In the genomic region with DNA sequence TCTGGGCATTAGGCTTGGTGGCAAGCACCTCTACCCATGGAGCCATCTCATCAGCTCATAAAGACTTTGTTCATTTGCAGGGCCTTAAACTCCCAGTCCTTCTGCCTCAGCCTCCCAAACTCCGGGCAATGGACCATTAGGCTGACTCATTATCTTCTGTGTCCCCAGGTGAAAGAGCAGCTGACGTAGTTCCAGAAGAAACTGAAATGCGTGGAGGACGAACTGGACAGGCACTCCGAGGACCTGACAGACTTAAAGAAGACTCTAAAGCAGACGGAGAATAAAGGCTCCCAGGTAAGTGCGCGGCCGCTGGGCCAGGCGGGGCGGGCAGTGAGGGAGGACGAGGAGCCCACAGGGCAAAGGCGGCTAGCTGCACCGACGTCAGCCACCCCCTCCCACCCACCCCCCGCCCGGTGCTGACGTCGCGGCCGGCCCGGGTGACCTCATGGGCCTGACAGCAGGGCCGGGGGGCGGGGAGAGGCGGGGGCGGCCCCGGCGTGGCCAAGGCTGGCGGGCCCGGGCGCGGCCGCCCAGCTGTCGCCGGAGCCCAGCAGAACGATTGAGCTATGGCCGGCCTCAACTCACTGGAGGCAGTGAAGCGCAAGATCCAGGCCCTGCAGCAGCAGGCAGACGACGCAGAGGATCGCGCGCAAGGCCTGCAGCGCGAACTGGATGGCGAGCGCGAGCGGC, we compare ENCODE assay signal across 8 mouse cellular contexts. TPM values are rescaled to one million over a fixed set of nuclear protein-coding genes. Genes with fewer than 3 reads are reported as not detected.
A peak's percentile ranks its signal among the peaks of the same experiment; 100 is the strongest.
DNase-seq lines count a peak whose midpoint lies in the region; ATAC-seq lines count a peak whose summit lies in the region.

A gene (plus strand): TSS at position 220 of the 690 bp plus-strand sequence.

- no peak for ATAC-seq in erythroblast, adult 5-6 weeks (replicated peaks; ENCODE audit: low FRiP score, poor library complexity, severe bottlenecking)
- peak; percentile 68 for ATAC-seq in heart, embryonic 13.5 days (ENCODE audit: extremely low read depth, insufficient number of reproducible peaks, low FRiP score, low TSS enrichment)
- ATAC-seq in kidney, embryonic 16.5 days (ENCODE audit: low FRiP score, low TSS enrichment) = peak; percentile 88
- ATAC-seq in liver, embryonic 12.5 days = peak; percentile 56
- peak; percentile 22 for ATAC-seq in monocyte, adult 5-6 weeks (replicated peaks; ENCODE audit: insufficient number of reproducible peaks, low FRiP score, low TSS enrichment, poor library complexity, severe bottlenecking)

- peaks cover 20% of the 10 kb centered on the region for H3K36me3 ChIP-seq in heart, embryonic 13.5 days
- H3K36me3 ChIP-seq in kidney, embryonic 16.5 days (ENCODE audit: insufficient read depth, low read length) = peaks cover 19% of the 10 kb centered on the region
- peaks cover 19% of the 10 kb centered on the region for H3K36me3 ChIP-seq in liver, embryonic 12.5 days
- peaks cover 8% of the 10 kb centered on the region for H3K36me3 ChIP-seq in splenic B cell, adult 2 months (ENCODE audit: control insufficient read depth, insufficient read depth, low read length, poor library complexity, severe bottlenecking)

- no peaks in the 10 kb centered on the region for H3K27me3 ChIP-seq in heart, embryonic 13.5 days (replicated peaks)
- H3K27me3 ChIP-seq in kidney, embryonic 16.5 days (ENCODE audit: insufficient read depth, low read length) = no peaks in the 10 kb centered on the region
- peaks cover 42% of the 10 kb centered on the region for H3K27me3 ChIP-seq in liver, embryonic 12.5 days (replicated peaks)
- H3K27me3 ChIP-seq in splenic B cell, adult 2 months (ENCODE audit: control insufficient read depth, insufficient read depth, low read length, poor library complexity, severe bottlenecking) = no peaks in the 10 kb centered on the region

- H3K4me2 ChIP-seq in heart, embryonic 13.5 days = peak within 1 kb of the TSS; percentile 89
- H3K4me2 ChIP-seq in kidney, embryonic 16.5 days (replicated peaks; ENCODE audit: low read depth, low read length) = peak within 1 kb of the TSS; percentile 83
- H3K4me2 ChIP-seq in liver, embryonic 12.5 days = peak within 1 kb of the TSS; percentile 89

- peak; percentile 86 for DNase-seq in A20 (ENCODE audit: low read depth, low spot score)
- peak; percentile 84 to 88 for DNase-seq in adrenal gland, postnatal 36 days
- peak; percentile 88 for DNase-seq in splenic B cell, adult 2 months (ENCODE audit: low read depth, low spot score)

- peak within 1 kb of the TSS; percentile 99 for H3K9ac ChIP-seq in heart, embryonic 13.5 days
- peak within 1 kb of the TSS; percentile 95 for H3K9ac ChIP-seq in kidney, embryonic 16.5 days (replicated peaks; ENCODE audit: low read length)
- peak within 1 kb of the TSS; percentile 72 for H3K9ac ChIP-seq in liver, embryonic 12.5 days

- H3K27ac ChIP-seq in heart, embryonic 13.5 days (replicated peaks) = peak within 1 kb of the TSS; percentile 100
- peak within 1 kb of the TSS; percentile 100 for H3K27ac ChIP-seq in kidney, embryonic 16.5 days (ENCODE audit: low read length)
- H3K27ac ChIP-seq in liver, embryonic 12.5 days = peak within 1 kb of the TSS; percentile 84

- H3K9me3 ChIP-seq in heart, embryonic 13.5 days = no peaks in the 10 kb centered on the region
- H3K9me3 ChIP-seq in kidney, embryonic 16.5 days (ENCODE audit: low read length) = no peaks in the 10 kb centered on the region
- no peaks in the 10 kb centered on the region for H3K9me3 ChIP-seq in liver, embryonic 12.5 days (replicated peaks)

- H3K4me3 ChIP-seq in heart, embryonic 13.5 days = peak within 1 kb of the TSS; percentile 94
- H3K4me3 ChIP-seq in kidney, embryonic 16.5 days (ENCODE audit: low read length) = peak within 1 kb of the TSS; percentile 93
- H3K4me3 ChIP-seq in liver, embryonic 12.5 days = peak within 1 kb of the TSS; percentile 67

- 1% methylated on average over 37 of the region's 49 CpGs for WGBS in heart, embryonic 13.5 days
- under 1% methylated on average over 25 of the region's 49 CpGs for WGBS in kidney, embryonic 16.5 days
- 3% methylated on average over 44 of the region's 49 CpGs for WGBS in liver, embryonic 12.5 days (ENCODE audit: insufficient replicate concordance)

- peaks cover 54% of the 10 kb centered on the region for H3K4me1 ChIP-seq in heart, embryonic 13.5 days
- peaks cover 19% of the 10 kb centered on the region for H3K4me1 ChIP-seq in kidney, embryonic 16.5 days (ENCODE audit: insufficient read depth, low read length)
- H3K4me1 ChIP-seq in liver, embryonic 12.5 days = peaks cover 53% of the 10 kb centered on the region

RNA-seq across cellular contexts. Expression of the gene that starts here (rescaled TPM):
- total RNA-seq in adrenal gland, postnatal 36 days (2021) = 100 to 1,000 TPM; 198 to 284 TPM
- 22.5 and 25.9 TPM in 2 replicates for total RNA-seq in erythroblast, adult 5-6 weeks (2015; ENCODE audit: low replicate concordance)
- total RNA-seq in erythroblast, adult 5-6 weeks (2017; ENCODE audit: low replicate concordance) = 27.3 and 27.9 TPM in 2 replicates
- 358 and 365 TPM in 2 replicates for polyA plus RNA-seq in heart, embryonic 13.5 days (2015; fragmentation: Nextera tagmentation; extraction: Ambion mirVana)
- polyA plus RNA-seq in kidney, embryonic 16.5 days (2015; fragmentation: Nextera tagmentation; extraction: Ambion mirVana) = 828 and 869 TPM in 2 replicates
- polyA plus RNA-seq in liver, embryonic 12.5 days (2016; fragmentation: Nextera tagmentation; extraction: Ambion mirVana) = 160 and 165 TPM in 2 replicates
- 902 to 973 TPM (median 947 TPM) in 3 replicates for total RNA-seq in monocyte, adult 5-6 weeks (2017)

Comparison
In these comparisons a context has a peak if more than half of its experiments do, and no peak if none do; other contexts are left out.
1. RNA of the gene that starts here (total RNA-seq): 902 to 973 TPM in monocyte, adult 5-6 weeks and 198 to 284 TPM in adrenal gland, postnatal 36 days; 22.5 to 27.9 TPM in erythroblast, adult 5-6 weeks; every median in the first group is over 4 times any median in the second.
2. Peak in every context shown above with its lines, with median percentiles within 50 percentile points of each other: DNase-seq, H3K27ac ChIP-seq, H3K4me2 ChIP-seq, H3K4me3 ChIP-seq and H3K9ac ChIP-seq.